Mouse (Mus musculus) testis, adult 2 months (tissue): ENCODE results near the gene Ada.

ENCODE experiments used
- CTCF ChIP-seq: fragments of 200-500 bp; IDR thresholded peaks from 2 replicates; pipeline ENCODE4 v1.5.1; 2012; ENCODE audit warnings: low read depth, mild to moderate bottlenecking, inconsistent platforms, low read length, moderate library complexity; ENCODE audit not compliant: control insufficient read depth, insufficient read depth, insufficient replicate concordance
- POLR2A ChIP-seq: fragments of 200-500 bp; IDR thresholded peaks from 2 replicates; pipeline ENCODE4 v1.6.1; 2012; ENCODE audit warnings: low read depth, mild to moderate bottlenecking, inconsistent platforms, low read length, moderate library complexity; ENCODE audit not compliant: control insufficient read depth

DNA sequence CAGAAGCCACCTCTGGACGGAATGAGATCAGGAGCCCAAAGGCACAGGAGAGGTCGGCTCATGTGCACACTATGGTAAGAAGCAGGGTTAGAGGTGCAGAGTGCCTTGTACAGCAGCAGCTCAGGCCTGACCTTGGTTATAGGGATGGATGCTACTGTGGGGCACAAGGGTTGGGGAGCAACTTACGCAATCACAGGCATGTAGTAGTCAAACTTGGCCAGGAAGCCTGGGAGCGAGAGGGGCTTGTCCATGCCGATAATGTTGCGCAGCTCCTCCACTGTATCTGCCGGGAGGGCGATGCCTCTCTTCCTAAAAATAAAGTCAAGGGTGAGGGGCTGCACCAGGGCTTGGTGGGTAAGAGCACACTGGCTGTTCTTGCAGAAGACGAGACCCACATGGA is 14.9 kb downstream of the Ada start:
- no peak for TF ChIP-seq CTCF
- TF ChIP-seq POLR2A: no peak
